Mouse (Mus musculus) adrenal gland, adult 2 months (tissue): ENCODE data around the gene Trim40. TPM values are rescaled to one million over a fixed set of nuclear protein-coding genes. Genes with fewer than 3 reads are reported as not detected.
"Not testable (repeated sequence)": the region's sequence is repeated elsewhere in the genome, so short reads cannot be mapped to it uniquely, and the experiment has no call there.

ENCODE experiments used
- DNase-seq: peaks from one replicate; pipeline ENCODE4 v3.0.0; 2021
- polyA plus RNA-seq: library from polyadenylated mRNA; depleted of rRNA; stranded (reverse); fragments of >200 nt; gene quantifications from 2 replicates; pipeline ENCODE4 v1.2.3, GENCODE M21; 2012
- total RNA-seq, 2 experiments: library from RNA; stranded (reverse); gene quantifications; 2 replicates each; pipeline ENCODE4 v1.2.3; 2021

Gene Trim40
- total and polyA plus RNA-seq, 3 experiments, result 0.23 to 1.3 (median 0.86) TPM

GRCm38 (mm10) chr17:36893387-36893786 is 3.5 kb upstream of the Trim40 start:
- DNase-seq, result no peak

GRCm38 (mm10) chr17:36892362-36892761 is 2.4 kb upstream of the Trim40 start:
- peak; percentile 19 for DNase-seq

- not testable (repeated sequence) for DNase-seq
These were observed 1.6 kb upstream of the Trim40 start for GRCm38 (mm10) chr17:36891496-36891895.

- no peak for DNase-seq
These were observed 4.7 kb downstream of the Trim40 start for GRCm38 (mm10) chr17:36885132-36885790.

- DNase-seq, result no peak
These were observed 6.6 kb downstream of the Trim40 start for GRCm38 (mm10) chr17:36883350-36883749.

GRCm38 (mm10) chr17:36874636-36875035 is 15.3 kb downstream of the Trim40 start:
- DNase-seq, result no peak

GRCm38 (mm10) chr17:36869955-36870810 is 19.7 kb downstream of the Trim40 start:
- no peak for DNase-seq

GRCm38 (mm10) chr17:36869284-36869954 is 20.5 kb downstream of the Trim40 start, which contains the start of gene Trim10:
Gene Trim10 (plus strand): TSS chr17:36869574.
- no peak for DNase-seq

- DNase-seq, result no peak
These were observed 21.1 kb downstream of the Trim40 start for GRCm38 (mm10) chr17:36868836-36869235.

GRCm38 (mm10) chr17:36866719-36867527 is 23.0 kb downstream of the Trim40 start, which contains the start of gene Trim15:
Gene Trim15 (minus strand): TSS chr17:36867210.
- no peak for DNase-seq

GRCm38 (mm10) chr17:36861680-36862079 is 28.2 kb downstream of the Trim40 start:
- no peak for DNase-seq

- no peak for DNase-seq
These were observed 31.7 kb downstream of the Trim40 start for GRCm38 (mm10) chr17:36858181-36858580.

GRCm38 (mm10) chr17:36856236-36856635 is 33.7 kb downstream of the Trim40 start:
- no peak for DNase-seq

GRCm38 (mm10) chr17:36855484-36855883 is 34.4 kb downstream of the Trim40 start:
- DNase-seq, result no peak

GRCm38 (mm10) chr17:36851627-36852026 is 38.3 kb downstream of the Trim40 start:
- DNase-seq, result no peak

- no peak for DNase-seq
These were observed 38.7 kb downstream of the Trim40 start for GRCm38 (mm10) chr17:36851200-36851599.

GRCm38 (mm10) chr17:36849992-36850391 is 39.9 kb downstream of the Trim40 start:
- DNase-seq, result no peak

GRCm38 (mm10) chr17:36848911-36849310 is 41.0 kb downstream of the Trim40 start:
- DNase-seq, result no peak

- DNase-seq, result peak; percentile 83
These were observed 45.2 kb downstream of the Trim40 start for GRCm38 (mm10) chr17:36844725-36845124.

GRCm38 (mm10) chr17:36844286-36844719 is 45.6 kb downstream of the Trim40 start:
- peak; percentile 26 for DNase-seq

GRCm38 (mm10) chr17:36843696-36844095 is 46.2 kb downstream of the Trim40 start:
- no peak for DNase-seq
